Mouse (Mus musculus) heart, embryonic 16.5 days (tissue): ENCODE data around the gene P4ha2. TPM values are rescaled to one million over a fixed set of nuclear protein-coding genes. Genes with fewer than 3 reads are reported as not detected.

ENCODE experiments used
- ATAC-seq: fragments of 200-750 bp; cut with Nextera tagmentation; replicated peaks from 2 replicates; pipeline ENCODE4 v1.8.0; 2017; ENCODE audit warnings: moderate number of reproducible peaks; ENCODE audit not compliant: insufficient read depth, low FRiP score; ENCODE audit errors: extremely low read depth
- H3K27ac ChIP-seq: fragments of 300-500 bp; sonication (generic); 2 replicates; pipeline ENCODE4 v1.5.1; 2014; ENCODE audit warnings: mild to moderate bottlenecking, low read length, control low read depth, moderate library complexity
- H3K27me3 ChIP-seq: fragments of 300-500 bp; sonication (generic); 2 replicates; pipeline ENCODE4 v1.6.1; 2014; ENCODE audit warnings: low read length, mixed read lengths; ENCODE audit not compliant: control insufficient read depth, insufficient read depth
- H3K36me3 ChIP-seq: fragments of 300-500 bp; sonication (generic); 2 replicates; pipeline ENCODE4 v1.6.1; 2014; ENCODE audit not compliant: control insufficient read depth, insufficient read depth
- H3K4me1 ChIP-seq: fragments of 300-500 bp; sonication (generic); 2 replicates; pipeline ENCODE4 v1.6.1; 2014; ENCODE audit warnings: low read length, mixed read lengths; ENCODE audit not compliant: control insufficient read depth, insufficient read depth
- H3K4me2 ChIP-seq: fragments of 300-500 bp; sonication (generic); 2 replicates; pipeline ENCODE4 v1.6.1; 2014; ENCODE audit warnings: low read depth, mild to moderate bottlenecking, control low read depth, low read length
- H3K4me3 ChIP-seq: fragments of 300-500 bp; sonication (generic); 2 replicates; pipeline ENCODE4 v1.5.1; 2014; ENCODE audit warnings: mild to moderate bottlenecking, control low read depth, low read length
- H3K9ac ChIP-seq: fragments of 300-500 bp; sonication (generic); 2 replicates; pipeline ENCODE4 v1.6.1; 2014; ENCODE audit warnings: low read length, control low read depth
- H3K9me3 ChIP-seq: fragments of 300-500 bp; sonication (generic); replicated peaks from 2 replicates; pipeline ENCODE4 v1.6.1; 2016; ENCODE audit warnings: low read length; ENCODE audit not compliant: control insufficient read depth
- WGBS: fragments of 180-500 bp; shearing (Covaris S2); extraction: QIAGEN DNeasy Blood & Tissue Kit; methylation state at CpG from one replicate; pipeline ENCODE4 v1.1.7; 2014; 5-methylcytosine and 5-hydroxymethylcytosine counted together
- polyA plus RNA-seq: library from polyadenylated mRNA; unstranded; fragments of >200 nt; fragmentation: Nextera tagmentation; extraction: Ambion mirVana; gene quantifications from 2 replicates; pipeline ENCODE4 v1.2.1, GENCODE M21; 2015

The P4ha2 gene
- polyA plus RNA-seq: 53.3 and 61.1 TPM in 2 replicates

DNA sequence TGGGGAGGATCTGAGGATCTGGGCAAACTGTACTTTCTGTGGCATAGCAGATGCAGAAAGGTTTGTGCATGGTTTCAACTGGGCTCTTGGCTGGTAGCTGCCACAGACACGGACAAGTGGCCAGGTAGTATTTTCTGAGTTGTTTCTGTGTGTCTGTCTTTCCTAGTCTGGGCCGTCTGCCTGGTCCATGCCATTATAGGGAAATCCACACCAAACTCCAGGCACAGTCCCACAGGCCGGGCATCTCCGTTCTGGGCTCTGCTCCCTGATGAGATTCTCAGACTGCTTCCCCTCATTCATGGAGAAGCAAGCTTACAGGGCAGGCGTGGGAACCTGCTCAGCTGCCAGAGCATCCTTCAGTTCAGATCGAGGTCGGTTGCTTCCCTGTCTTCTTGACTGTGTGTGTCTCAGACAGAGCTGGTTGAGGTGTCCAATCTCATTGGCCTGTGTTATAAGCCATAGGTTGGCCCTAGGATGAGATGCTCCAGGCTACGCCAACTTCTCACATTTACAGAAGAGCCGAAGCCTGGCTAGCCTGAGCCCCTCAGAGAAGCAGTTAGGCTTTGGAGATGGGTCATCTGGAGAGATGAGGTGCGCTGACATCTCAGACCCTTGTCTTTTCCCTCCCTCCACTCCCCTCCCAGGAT is at the start of gene P4ha2:
P4ha2 (plus strand) TSS at position 51 of the 647 bp plus-strand sequence.
- H3K4me3 ChIP-seq: peak within 1 kb of the TSS; percentile 85
- H3K36me3 ChIP-seq: 0 out of 2 replicates have a peak, but pooled peaks cover under 1% of the 10 kb centered on the region
- 58% methylated on average over 10 of the region's 10 CpGs for WGBS
- no peaks in the 10 kb centered on the region for H3K9me3 ChIP-seq
- ATAC-seq: no peak
- peak within 1 kb of the TSS; percentile 87 for H3K9ac ChIP-seq
- peaks cover 27% of the 10 kb centered on the region for H3K4me1 ChIP-seq
- no peaks in the 10 kb centered on the region for H3K27me3 ChIP-seq
- H3K27ac ChIP-seq: peak within 1 kb of the TSS; percentile 35; the same call in 1 of the 2 replicates
- peak within 1 kb of the TSS; percentile 99 for H3K4me2 ChIP-seq

DNA sequence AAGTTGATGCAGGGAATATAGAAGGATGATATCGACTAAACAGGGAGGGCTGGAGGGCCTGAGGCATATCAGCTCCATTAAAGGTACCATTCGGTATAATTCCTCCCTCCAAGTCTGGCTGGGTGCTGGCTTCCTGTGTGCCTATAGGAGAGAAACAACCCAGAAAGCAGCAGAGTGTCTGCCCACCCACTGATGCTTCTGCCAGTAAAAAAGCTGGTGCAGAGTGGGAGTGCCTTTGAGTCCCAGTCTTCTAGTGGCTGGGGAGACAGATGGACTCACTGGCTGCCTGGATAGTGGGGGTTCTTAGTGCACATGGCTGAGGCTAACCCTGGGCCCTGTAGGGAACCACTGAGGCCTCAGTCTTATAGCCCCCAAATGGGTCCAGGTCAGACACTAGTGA is 49.7 kb upstream of the P4ha2 start:
- H3K4me1 ChIP-seq: no peaks in the 10 kb centered on the region
- 71% methylated on average over 2 of the region's 2 CpGs for WGBS
- no peaks in the 10 kb centered on the region for H3K36me3 ChIP-seq
- H3K4me2 ChIP-seq: no peak overlapping the region
- no peak for ATAC-seq
- H3K4me3 ChIP-seq: no peak overlapping the region
- no peak overlapping the region for H3K9ac ChIP-seq
- H3K9me3 ChIP-seq: no peaks in the 10 kb centered on the region
- no peaks in the 10 kb centered on the region for H3K27me3 ChIP-seq
- H3K27ac ChIP-seq: no peak overlapping the region

DNA sequence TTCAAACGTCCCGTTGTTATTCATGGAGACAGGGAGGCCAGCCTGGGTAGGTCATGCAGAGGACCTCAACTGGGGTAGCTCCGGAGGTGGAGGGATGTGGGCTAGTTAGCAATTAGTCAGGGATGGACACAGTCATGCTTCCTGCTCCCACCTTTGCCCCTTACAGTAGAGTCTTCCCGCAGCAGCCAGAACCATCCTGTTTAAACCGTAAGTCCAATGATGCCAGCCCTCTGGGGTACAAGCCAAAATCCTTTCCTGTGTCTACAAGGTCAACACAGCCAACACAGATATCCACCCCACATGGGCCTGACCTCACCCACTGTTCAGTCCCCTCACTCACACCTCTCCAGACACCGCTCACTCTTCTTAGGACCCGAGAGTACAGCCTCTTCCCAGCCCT is 48.7 kb upstream of the P4ha2 start:
- no peaks in the 10 kb centered on the region for H3K27me3 ChIP-seq
- H3K27ac ChIP-seq: no peak overlapping the region
- no peak overlapping the region for H3K4me2 ChIP-seq
- no peaks in the 10 kb centered on the region for H3K9me3 ChIP-seq
- H3K36me3 ChIP-seq: no peaks in the 10 kb centered on the region
- no peak for ATAC-seq
- H3K4me1 ChIP-seq: no peaks in the 10 kb centered on the region
- H3K9ac ChIP-seq: no peak overlapping the region
- WGBS: 78% methylated on average over 7 of the region's 7 CpGs
- H3K4me3 ChIP-seq: no peak overlapping the region

GRCm38 (mm10) chr11:54052128-54052527 is 47.8 kb upstream of the P4ha2 start:
- Histone ChIP-seq H3K4me1 (no peaks in the 10 kb centered on the region), H3K9ac (no peak overlapping the region), H3K27me3 (no peaks in the 10 kb centered on the region), H3K9me3 (no peaks in the 10 kb centered on the region), H3K27ac (no peak overlapping the region), H3K4me2 (no peak overlapping the region), H3K4me3 (no peak overlapping the region), H3K36me3 (no peaks in the 10 kb centered on the region)
- WGBS: 87% methylated on average over 5 of the region's 5 CpGs
- ATAC-seq: no peak

GRCm38 (mm10) chr11:54053090-54053489 is 46.8 kb upstream of the P4ha2 start:
- H3K9ac ChIP-seq: no peak overlapping the region
- ATAC-seq: no peak
- no peak overlapping the region for H3K4me3 ChIP-seq
- no peaks in the 10 kb centered on the region for H3K27me3 ChIP-seq
- WGBS: 66% methylated on average over 7 of the region's 7 CpGs
- no peaks in the 10 kb centered on the region for H3K9me3 ChIP-seq
- no peaks in the 10 kb centered on the region for H3K36me3 ChIP-seq
- no peak overlapping the region for H3K4me2 ChIP-seq
- no peaks in the 10 kb centered on the region; the same call in 1 of the 2 replicates for H3K4me1 ChIP-seq
- no peak overlapping the region for H3K27ac ChIP-seq

GRCm38 (mm10) chr11:54054257-54054656 is 45.6 kb upstream of the P4ha2 start:
- Histone ChIP-seq H3K4me3 (no peak overlapping the region), H3K4me2 (no peak overlapping the region), H3K9ac (no peak overlapping the region), H3K9me3 (no peaks in the 10 kb centered on the region), H3K36me3 (no peaks in the 10 kb centered on the region), H3K4me1 (peaks cover 12% of the 10 kb centered on the region), H3K27me3 (no peaks in the 10 kb centered on the region), H3K27ac (no peak overlapping the region)
- WGBS: 25% methylated on average over 6 of the region's 6 CpGs
- ATAC-seq: no peak

- H3K27ac ChIP-seq: no peak overlapping the region
- peaks cover 12% of the 10 kb centered on the region for H3K4me1 ChIP-seq
- no peaks in the 10 kb centered on the region for H3K36me3 ChIP-seq
- no peak overlapping the region for H3K9ac ChIP-seq
- no peak overlapping the region for H3K4me2 ChIP-seq
- WGBS: 71% methylated on average over 8 of the region's 8 CpGs
- ATAC-seq: no peak
- H3K27me3 ChIP-seq: no peaks in the 10 kb centered on the region
- no peak overlapping the region for H3K4me3 ChIP-seq
- H3K9me3 ChIP-seq: no peaks in the 10 kb centered on the region
These were observed 43.8 kb upstream of the P4ha2 start for GRCm38 (mm10) chr11:54056132-54056531.

GRCm38 (mm10) chr11:54057428-54057827 is 42.5 kb upstream of the P4ha2 start:
- Histone ChIP-seq H3K4me3 (no peak overlapping the region), H3K36me3 (no peaks in the 10 kb centered on the region), H3K9me3 (no peaks in the 10 kb centered on the region), H3K4me1 (peaks cover 23% of the 10 kb centered on the region), H3K4me2 (no peak overlapping the region), H3K27me3 (no peaks in the 10 kb centered on the region), H3K9ac (no peak overlapping the region), H3K27ac (no peak overlapping the region)
- ATAC-seq: no peak
- 50% methylated on average over 2 of the region's 2 CpGs for WGBS

DNA sequence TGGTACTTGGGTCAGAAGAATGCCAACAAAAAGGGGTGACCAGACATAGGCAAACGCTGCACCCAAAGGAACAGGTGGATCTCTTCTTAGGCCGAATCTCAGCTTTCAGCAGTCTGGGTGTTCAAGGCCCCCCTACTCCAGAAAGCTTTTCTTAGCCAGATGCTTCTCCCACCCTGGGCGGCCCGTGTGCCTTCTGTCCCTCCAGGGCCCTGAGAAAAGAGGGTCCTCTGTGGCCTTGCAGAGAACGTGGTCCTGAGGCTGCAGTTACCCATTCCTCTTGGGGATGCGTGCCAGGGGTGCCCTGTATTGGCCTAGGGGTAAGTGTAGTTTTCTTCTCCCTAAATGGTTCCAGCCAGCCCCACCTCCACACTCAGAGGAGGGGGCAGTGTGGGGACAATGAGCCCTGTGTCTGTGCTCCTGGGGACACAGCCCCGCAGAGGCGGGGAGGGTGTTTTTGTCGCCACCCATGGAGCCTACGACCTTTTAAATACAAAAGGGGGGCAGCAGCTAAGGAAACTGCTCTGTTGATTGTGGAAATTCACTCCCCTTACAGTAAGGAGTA is 41.8 kb upstream of the P4ha2 start:
- H3K4me3 ChIP-seq: no peak overlapping the region
- WGBS: 59% methylated on average over 10 of the region's 10 CpGs
- no peak overlapping the region for H3K4me2 ChIP-seq
- no peak overlapping the region for H3K27ac ChIP-seq
- H3K27me3 ChIP-seq: no peaks in the 10 kb centered on the region
- no peak for ATAC-seq
- no peak overlapping the region for H3K9ac ChIP-seq
- no peaks in the 10 kb centered on the region for H3K9me3 ChIP-seq
- no peaks in the 10 kb centered on the region for H3K36me3 ChIP-seq
- H3K4me1 ChIP-seq: peaks cover 27% of the 10 kb centered on the region
